ENCODE assay signal across 33 mouse cellular contexts in the genomic region with DNA sequence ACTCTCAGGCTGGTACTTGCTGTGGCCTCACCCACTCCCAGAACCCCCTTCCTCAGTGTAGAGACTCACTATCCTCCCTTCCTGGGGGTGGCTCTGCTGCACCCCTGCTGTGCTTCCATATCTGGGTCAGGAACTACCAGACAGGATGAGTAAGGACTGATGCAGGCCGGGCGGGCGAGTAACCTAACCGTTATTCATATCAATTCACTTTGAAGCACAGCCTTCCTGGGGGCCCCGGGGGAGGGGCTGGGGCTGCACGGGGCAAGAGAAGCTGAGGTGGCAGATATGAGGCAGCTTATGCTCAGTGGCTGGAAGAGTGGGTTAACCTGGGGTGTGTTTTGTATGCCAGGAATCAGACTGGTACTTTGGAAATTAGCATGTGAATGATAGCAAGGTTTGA. TPM values are rescaled to one million over a fixed set of nuclear protein-coding genes. Genes with fewer than 3 reads are reported as not detected.
DNase-seq lines count a peak whose midpoint lies in the region; ATAC-seq and TF ChIP-seq lines count a peak whose summit lies in the region.
"Had no signal": no experiment of that assay in that cellular context is flagged by ENCODE, and none has a peak within 500 bp of the region (broad histone marks: within the 10 kb centered on the region; RNA-seq: fewer than 3 reads in every experiment).

No protein-coding gene starts in this region.

- H3K4me3 ChIP-seq in ES-E14 (ENCODE audit: insufficient read depth in 1 of 2, low read depth in 1 of 2, low read length in 2 of 2, poor library complexity in 1 of 2, severe bottlenecking in 1 of 2): no peak overlapping the region
- no peak overlapping the region for H3K4me3 ChIP-seq in liver, embryonic 12.5 days
- no peak overlapping the region for H3K4me3 ChIP-seq in liver, postnatal 0 days (ENCODE audit: low read depth, low read length)
- H3K4me3 ChIP-seq: forebrain, embryonic 13.5 days; hindbrain, embryonic 13.5 days; left cerebral cortex, adult 2 months; limb, embryonic 12.5 days; midbrain, embryonic 10.5 days; midbrain, embryonic 15.5 days had no signal

- peak; percentile 49 for TF ChIP-seq EP300 in liver, postnatal 0 days (IDR thresholded peaks at IDR 0.05; ENCODE audit: low read depth)

- H3K27ac ChIP-seq in ES-E14 (ENCODE audit: insufficient read depth, low read depth, low read length, poor library complexity, severe bottlenecking): peak overlapping the region; percentile 70
- peak overlapping the region; percentile 81 for H3K27ac ChIP-seq in liver, embryonic 12.5 days
- H3K27ac ChIP-seq in liver, postnatal 0 days (ENCODE audit: low read depth): no peak overlapping the region
- H3K27ac ChIP-seq: forebrain, embryonic 13.5 days; hindbrain, embryonic 13.5 days; kidney, postnatal 0 days; left cerebral cortex, adult 2 months; limb, embryonic 12.5 days; midbrain, embryonic 10.5 days; midbrain, embryonic 15.5 days had no signal

- DNase-seq in ES-E14 (ENCODE audit: low read depth, low spot score) (no peak), MEL-GATA-1-ER (ENCODE audit: extremely low read depth, low read depth) (peak; percentile 75)
- DNase-seq in liver, postnatal 0 days: no peak
- no peak for DNase-seq in thymus, postnatal 0 days (ENCODE audit: low spot score)
- DNase-seq in layer of hippocampus, adult 9-10 months (ENCODE audit: low spot score): no peak
- no peak for DNase-seq in layer of hippocampus, postnatal 36 days
- no peak for DNase-seq in adrenal gland, postnatal 4 days (ENCODE audit: low spot score in 2 of 2)
- DNase-seq: adrenal gland, adult 8-10 months; cerebellum, adult 9-10 months; cerebellum, postnatal 36 days; gastrocnemius, postnatal 14 days; heart, adult 11 months; heart, postnatal 4 days; kidney, adult 8-10 months; lung, adult 18-20 months; lung, postnatal 4 days; thymus, adult 2 months; thymus, postnatal 4 days had no signal

- H3K4me1 ChIP-seq in ES-E14 (ENCODE audit: control insufficient read depth in 2 of 2, insufficient read depth in 2 of 2, low read length in 2 of 2, poor library complexity in 1 of 2): peaks cover 8 to 22% of the 10 kb centered on the region in 2 experiments
- H3K4me1 ChIP-seq in liver, embryonic 12.5 days: peaks cover 29% of the 10 kb centered on the region
- H3K4me1 ChIP-seq in liver, postnatal 0 days (ENCODE audit: insufficient read depth): no peaks in the 10 kb centered on the region
- H3K4me1 ChIP-seq: forebrain, embryonic 13.5 days; hindbrain, embryonic 13.5 days; limb, embryonic 12.5 days; midbrain, embryonic 15.5 days had no signal

- H3K4me2 ChIP-seq in liver, embryonic 12.5 days: peak overlapping the region; percentile 28
- H3K4me2 ChIP-seq in liver, postnatal 0 days (ENCODE audit: low read depth, low read length): no peak overlapping the region
- H3K4me2 ChIP-seq: forebrain, embryonic 13.5 days; heart, embryonic 11.5 days; hindbrain, embryonic 13.5 days; limb, embryonic 12.5 days; midbrain, embryonic 15.5 days had no signal

- H3K9ac ChIP-seq in ES-E14 (ENCODE audit: insufficient read depth, low read depth, low read length, poor library complexity, severe bottlenecking): no peak overlapping the region
- H3K9ac ChIP-seq in liver, embryonic 12.5 days: peak overlapping the region; percentile 29; the same call in 1 of the 2 replicates
- no peak overlapping the region for H3K9ac ChIP-seq in liver, postnatal 0 days (replicated peaks)
- H3K9ac ChIP-seq: forebrain, embryonic 13.5 days; hindbrain, embryonic 13.5 days; limb, embryonic 12.5 days; midbrain, embryonic 15.5 days had no signal

- peaks cover 3% of the 10 kb centered on the region; the same call in 1 of the 2 replicates for H3K36me3 ChIP-seq in ES-E14 (ENCODE audit: control insufficient read depth, insufficient read depth, low read length, poor library complexity, severe bottlenecking)
- no peaks in the 10 kb centered on the region for H3K36me3 ChIP-seq in liver, embryonic 12.5 days
- H3K36me3 ChIP-seq in liver, postnatal 0 days (replicated peaks; ENCODE audit: insufficient read depth, low read length): no peaks in the 10 kb centered on the region
- H3K36me3 ChIP-seq: hindbrain, embryonic 13.5 days; limb, embryonic 12.5 days; midbrain, embryonic 10.5 days; midbrain, embryonic 15.5 days had no signal

- no peaks in the 10 kb centered on the region for H3K9me3 ChIP-seq in ES-E14 (ENCODE audit: control insufficient read depth, insufficient read depth, low read depth, low read length)
- 0 out of 2 replicates have a peak, but pooled peaks cover 8% of the 10 kb centered on the region for H3K9me3 ChIP-seq in liver, embryonic 12.5 days (replicated peaks)
- H3K9me3 ChIP-seq in liver, postnatal 0 days (ENCODE audit: low read length): no peaks in the 10 kb centered on the region
- H3K9me3 ChIP-seq: hindbrain, embryonic 13.5 days; midbrain, embryonic 15.5 days had no signal

- no peak for TF ChIP-seq CTCF in liver, postnatal 0 days (IDR thresholded peaks at IDR 0.05; ENCODE audit: low read depth)

- no peaks in the 10 kb centered on the region for H3K27me3 ChIP-seq in liver, embryonic 12.5 days (replicated peaks)
- no peaks in the 10 kb centered on the region for H3K27me3 ChIP-seq in liver, postnatal 0 days (ENCODE audit: insufficient read depth, low read length)
- H3K27me3 ChIP-seq: forebrain, embryonic 13.5 days; hindbrain, embryonic 13.5 days; limb, embryonic 12.5 days; midbrain, embryonic 15.5 days had no signal

- 39% methylated on average over 6 of the region's 6 CpGs for WGBS in liver, embryonic 12.5 days (ENCODE audit: insufficient replicate concordance)
- WGBS in liver, postnatal 0 days (ENCODE audit: insufficient replicate concordance): 45% methylated on average over 6 of the region's 6 CpGs

- ATAC-seq in liver, embryonic 12.5 days: peak; percentile 95
- ATAC-seq in liver, postnatal 0 days: peak; percentile 77
- ATAC-seq: CD4-positive, CD25-positive, alpha-beta regulatory T cell, adult 4 months; forebrain, embryonic 13.5 days; intestine, embryonic 16.5 days; lung, postnatal 0 days; midbrain, embryonic 15.5 days had no signal

- in situ Hi-C loops in ES-E14 (cut with MboI; ENCODE audit: low sequenced_read_pairs in 2 of 2, unreplicated experiment in 2 of 2): no loop called here

TF ChIP-seq in ES-E14, 5 proteins besides CTCF, POLR2A, EP300 and RAD21:
- TF ChIP-seq ZNF384 (IDR thresholded peaks at IDR 0.05; ENCODE audit: low read depth, low read length) (no peak), MAFK (IDR thresholded peaks at IDR 0.05; ENCODE audit: insufficient read depth, low read depth, low read length) (no peak), HCFC1 (IDR thresholded peaks at IDR 0.05; ENCODE audit: borderline replicate concordance, insufficient read depth, low read length) (no peak), ZC3H11A (IDR thresholded peaks at IDR 0.05; ENCODE audit: borderline replicate concordance, low read depth, low read length) (no peak), CHD2 (IDR thresholded peaks at IDR 0.05; ENCODE audit: low read depth, low read length) (no peak)

RNA-seq across cellular contexts. Expression of a gene that starts 13.0 kb away (rescaled TPM):
- total RNA-seq in ES-E14 (2012; rRNA removed): 91.8 and 166 TPM in 2 replicates
- 0.19 TPM in 1 of 2 replicates, not detected in the other for polyA plus RNA-seq in liver, embryonic 12.5 days (2016; fragmentation: Nextera tagmentation; extraction: Ambion mirVana)
- polyA plus RNA-seq in liver, postnatal 0 days (2015; fragmentation: Nextera tagmentation; extraction: Ambion mirVana): 0.23 and 0.25 TPM in 2 replicates
- polyA plus RNA-seq in thymus, postnatal 0 days (2015; fragmentation: Nextera tagmentation; extraction: Ambion mirVana): 0.05 and 0.12 TPM in 2 replicates
- under 1 TPM; 0.37 to 0.56 TPM for total RNA-seq in layer of hippocampus, postnatal 36 days (2021)
- 1 to 10 TPM; 1.7 to 2.2 TPM for total RNA-seq in adrenal gland, postnatal 4 days (2021)
- total RNA-seq: neutrophil, adult 5-6 weeks had no signal
- polyA plus RNA-seq: neural tube, embryonic 11.5 days had no signal

RNA-seq across cellular contexts. Expression of a gene that starts 31.0 kb away (rescaled TPM):
- 5.3 and 7.2 TPM in 2 replicates for total RNA-seq in ES-E14 (2012; rRNA removed)
- 8.6 and 10.3 TPM in 2 replicates for polyA plus RNA-seq in liver, embryonic 12.5 days (2016; fragmentation: Nextera tagmentation; extraction: Ambion mirVana)
- polyA plus RNA-seq in liver, postnatal 0 days (2015; fragmentation: Nextera tagmentation; extraction: Ambion mirVana): 6.4 and 7.4 TPM in 2 replicates
- polyA plus RNA-seq in thymus, postnatal 0 days (2015; fragmentation: Nextera tagmentation; extraction: Ambion mirVana): 13.0 and 18.0 TPM in 2 replicates
- total RNA-seq in layer of hippocampus, postnatal 36 days (2021): 1 to 10 TPM; 4.6 to 6.5 TPM
- 10 to 100 TPM; 36.2 to 46.0 TPM for total RNA-seq in adrenal gland, postnatal 4 days (2021)

RNA-seq across cellular contexts. Expression of a gene that starts 39.1 kb away (rescaled TPM):
- 76.4 and 112 TPM in 2 replicates for total RNA-seq in ES-E14 (2012; rRNA removed)
- polyA plus RNA-seq in liver, embryonic 12.5 days (2016; fragmentation: Nextera tagmentation; extraction: Ambion mirVana): 119 and 121 TPM in 2 replicates
- 57.9 and 60.7 TPM in 2 replicates for polyA plus RNA-seq in liver, postnatal 0 days (2015; fragmentation: Nextera tagmentation; extraction: Ambion mirVana)
- polyA plus RNA-seq in thymus, postnatal 0 days (2015; fragmentation: Nextera tagmentation; extraction: Ambion mirVana): 135 and 145 TPM in 2 replicates
- 100 to 1,000 TPM; 286 to 323 TPM for total RNA-seq in layer of hippocampus, postnatal 36 days (2021)
- total RNA-seq in adrenal gland, postnatal 4 days (2021): 100 to 1,000 TPM; 121 to 124 TPM

RNA-seq across cellular contexts. Expression of a gene that starts 58.8 kb away (rescaled TPM):
- total RNA-seq in ES-E14 (2012; rRNA removed): 32.2 and 45.6 TPM in 2 replicates
- polyA plus RNA-seq in liver, embryonic 12.5 days (2016; fragmentation: Nextera tagmentation; extraction: Ambion mirVana): not detected in 2 replicates
- not detected in 2 replicates for polyA plus RNA-seq in liver, postnatal 0 days (2015; fragmentation: Nextera tagmentation; extraction: Ambion mirVana)
- polyA plus RNA-seq in thymus, postnatal 0 days (2015; fragmentation: Nextera tagmentation; extraction: Ambion mirVana): 0.18 and 0.24 TPM in 2 replicates
- total RNA-seq in layer of hippocampus, postnatal 36 days (2021): 100 to 1,000 TPM; 185 to 237 TPM
- total RNA-seq in adrenal gland, postnatal 4 days (2021): 10 to 100 TPM; 15.3 to 17.2 TPM
- total RNA-seq: gastrocnemius, postnatal 14 days; heart, postnatal 4 days; neutrophil, adult 5-6 weeks had no signal
- polyA plus RNA-seq: CD4-positive, CD25-positive, alpha-beta regulatory T cell, adult 4 months; heart, embryonic 16.5 days had no signal

Comparison
In these comparisons a context has a peak if more than half of its experiments do, and no peak if none do; other contexts are left out.
1. RNA of a gene that starts 13.0 kb away (total RNA-seq): 91.8 to 166 TPM in ES-E14; 1.7 to 2.2 TPM in adrenal gland, postnatal 4 days and 0.37 to 0.56 TPM in layer of hippocampus, postnatal 36 days; every median in the first group is over 10 times any median in the second.